Mouse (Mus musculus) hindbrain, embryonic 16.5 days (tissue): ENCODE results near the gene Lnx1. TPM values are rescaled to one million over a fixed set of nuclear protein-coding genes. Genes with fewer than 3 reads are reported as not detected.

ENCODE experiments used
- ATAC-seq: fragments of 200-750 bp; cut with Nextera tagmentation; 2 replicates; pipeline ENCODE4 v1.8.0; 2017; ENCODE audit warnings: moderate TSS enrichment, moderate library complexity
- H3K27ac ChIP-seq: fragments of 300-500 bp; sonication (generic); 2 replicates; pipeline ENCODE4 v1.5.1; 2014; ENCODE audit warnings: low read depth, mild to moderate bottlenecking, control low read depth, low read length, moderate library complexity
- H3K27me3 ChIP-seq: fragments of 300-500 bp; sonication (generic); replicated peaks from 2 replicates; pipeline ENCODE4 v1.6.1; 2014; ENCODE audit warnings: low read length; ENCODE audit not compliant: control insufficient read depth, insufficient read depth
- H3K36me3 ChIP-seq: fragments of 300-500 bp; sonication (generic); 2 replicates; pipeline ENCODE4 v1.6.1; 2014; ENCODE audit warnings: mild to moderate bottlenecking, low read length, moderate library complexity, mixed read lengths; ENCODE audit not compliant: control insufficient read depth, insufficient read depth
- H3K4me1 ChIP-seq: fragments of 300-500 bp; sonication (generic); 2 replicates; pipeline ENCODE4 v1.6.1; 2014; ENCODE audit warnings: low read depth, low read length; ENCODE audit not compliant: control insufficient read depth, insufficient read depth
- H3K4me2 ChIP-seq: fragments of 300-500 bp; sonication (generic); 2 replicates; pipeline ENCODE4 v1.6.1; 2014; ENCODE audit warnings: mild to moderate bottlenecking, low read length, control low read depth, moderate library complexity
- H3K4me3 ChIP-seq: fragments of 300-500 bp; sonication (generic); 2 replicates; pipeline ENCODE4 v1.5.1; 2014; ENCODE audit warnings: mild to moderate bottlenecking, low read length, control low read depth, moderate library complexity
- H3K9ac ChIP-seq: fragments of 300-500 bp; sonication (generic); 2 replicates; pipeline ENCODE4 v1.6.1; 2014; ENCODE audit warnings: low read depth, mild to moderate bottlenecking, control low read depth, low read length, moderate library complexity
- H3K9me3 ChIP-seq: fragments of 300-500 bp; sonication (generic); 2 replicates; pipeline ENCODE4 v1.6.1; 2014; ENCODE audit warnings: mild to moderate bottlenecking, low read length, moderate library complexity; ENCODE audit not compliant: control insufficient read depth
- WGBS: fragments of 180-500 bp; shearing (Covaris S2); extraction: QIAGEN DNeasy Blood & Tissue Kit; methylation state at CpG from one replicate; pipeline ENCODE4 v1.1.7; 2014; 5-methylcytosine and 5-hydroxymethylcytosine counted together
- polyA plus RNA-seq: library from polyadenylated mRNA; unstranded; fragments of >200 nt; fragmentation: Nextera tagmentation; extraction: Ambion mirVana; gene quantifications from 2 replicates; pipeline ENCODE4 v1.2.1, GENCODE M21; 2015

Lnx1 gene
- polyA plus RNA-seq, 1 experiment from 2014 or later: 20.9 TPM

- WGBS: 87% methylated on average over 6 of the region's 6 CpGs
- no peak for ATAC-seq
- H3K4me3 ChIP-seq: no peak overlapping the region
- no peak overlapping the region for H3K9ac ChIP-seq
- no peaks in the 10 kb centered on the region for H3K9me3 ChIP-seq
- H3K4me2 ChIP-seq: no peak overlapping the region
- no peak overlapping the region for H3K27ac ChIP-seq
- H3K4me1 ChIP-seq: peaks cover 3% of the 10 kb centered on the region; the same call in 1 of the 2 replicates
- H3K27me3 ChIP-seq: no peaks in the 10 kb centered on the region
- H3K36me3 ChIP-seq: no peaks in the 10 kb centered on the region
These were observed 26.9 kb upstream of the Lnx1 start for GRCm38 (mm10) chr5:74729567-74729966.

GRCm38 (mm10) chr5:74728186-74728585, 25.5 kb upstream of the Lnx1 start:
- no peak overlapping the region for H3K4me3 ChIP-seq
- H3K4me1 ChIP-seq: no peaks in the 10 kb centered on the region
- H3K27ac ChIP-seq: no peak overlapping the region
- H3K36me3 ChIP-seq: no peaks in the 10 kb centered on the region
- no peak overlapping the region for H3K4me2 ChIP-seq
- 65% methylated on average over 6 of the region's 6 CpGs for WGBS
- no peaks in the 10 kb centered on the region for H3K27me3 ChIP-seq
- H3K9me3 ChIP-seq: no peaks in the 10 kb centered on the region
- no peak overlapping the region for H3K9ac ChIP-seq
- no peak for ATAC-seq

GRCm38 (mm10) chr5:74727319-74727718, 24.6 kb upstream of the Lnx1 start:
- Histone ChIP-seq H3K4me1 (no peaks in the 10 kb centered on the region), H3K4me2 (no peak overlapping the region), H3K9ac (no peak overlapping the region), H3K9me3 (no peaks in the 10 kb centered on the region), H3K27ac (no peak overlapping the region), H3K36me3 (no peaks in the 10 kb centered on the region), H3K27me3 (no peaks in the 10 kb centered on the region), H3K4me3 (no peak overlapping the region)
- ATAC-seq: no peak
- 76% methylated on average over 8 of the region's 8 CpGs for WGBS

GRCm38 (mm10) chr5:74725541-74725940, 22.8 kb upstream of the Lnx1 start:
- no peak overlapping the region for H3K9ac ChIP-seq
- H3K27me3 ChIP-seq: no peaks in the 10 kb centered on the region
- no peak overlapping the region for H3K27ac ChIP-seq
- H3K4me3 ChIP-seq: no peak overlapping the region
- H3K4me1 ChIP-seq: peaks cover 5% of the 10 kb centered on the region
- no peaks in the 10 kb centered on the region for H3K36me3 ChIP-seq
- 58% methylated on average over 4 of the region's 4 CpGs for WGBS
- H3K4me2 ChIP-seq: no peak overlapping the region
- H3K9me3 ChIP-seq: no peaks in the 10 kb centered on the region
- ATAC-seq: no peak

GRCm38 (mm10) chr5:74721816-74722215, 19.1 kb upstream of the Lnx1 start:
- H3K36me3 ChIP-seq: no peaks in the 10 kb centered on the region
- WGBS: 71% methylated on average over 3 of the region's 3 CpGs
- no peak overlapping the region for H3K4me2 ChIP-seq
- no peak overlapping the region for H3K27ac ChIP-seq
- H3K4me1 ChIP-seq: peaks cover 5% of the 10 kb centered on the region
- H3K9me3 ChIP-seq: no peaks in the 10 kb centered on the region
- no peak overlapping the region for H3K9ac ChIP-seq
- H3K4me3 ChIP-seq: no peak overlapping the region
- no peaks in the 10 kb centered on the region for H3K27me3 ChIP-seq
- no peak for ATAC-seq

- Histone ChIP-seq H3K4me3 (no peak overlapping the region), H3K27me3 (no peaks in the 10 kb centered on the region), H3K4me2 (no peak overlapping the region), H3K36me3 (no peaks in the 10 kb centered on the region), H3K9me3 (no peaks in the 10 kb centered on the region), H3K4me1 (peaks cover 5% of the 10 kb centered on the region), H3K9ac (no peak overlapping the region), H3K27ac (0 out of 2 replicates have a peak overlapping the region, but pooled peaks have one; percentile 17)
- WGBS: 65% methylated on average over 9 of the region's 9 CpGs
- ATAC-seq: peak; percentile 80
These were observed 17.9 kb upstream of the Lnx1 start for GRCm38 (mm10) chr5:74720661-74721060.

GRCm38 (mm10) chr5:74716165-74716564, 13.5 kb upstream of the Lnx1 start:
- no peak overlapping the region for H3K9ac ChIP-seq
- H3K36me3 ChIP-seq: no peaks in the 10 kb centered on the region
- H3K4me1 ChIP-seq: no peaks in the 10 kb centered on the region
- H3K4me2 ChIP-seq: no peak overlapping the region
- no peak; the same call in 1 of the 2 replicates for ATAC-seq
- no peak overlapping the region for H3K4me3 ChIP-seq
- WGBS: 30% methylated on average over 7 of the region's 7 CpGs
- no peaks in the 10 kb centered on the region for H3K9me3 ChIP-seq
- no peak overlapping the region for H3K27ac ChIP-seq
- H3K27me3 ChIP-seq: no peaks in the 10 kb centered on the region

- Histone ChIP-seq H3K36me3 (no peaks in the 10 kb centered on the region), H3K4me2 (no peak overlapping the region), H3K4me1 (no peaks in the 10 kb centered on the region), H3K9ac (no peak overlapping the region), H3K4me3 (no peak overlapping the region), H3K27ac (no peak overlapping the region), H3K27me3 (no peaks in the 10 kb centered on the region), H3K9me3 (no peaks in the 10 kb centered on the region)
- 84% methylated on average over 4 of the region's 4 CpGs for WGBS
- ATAC-seq: no peak
These were observed 10.1 kb upstream of the Lnx1 start for GRCm38 (mm10) chr5:74712811-74713210.

- Histone ChIP-seq H3K4me2 (no peak overlapping the region), H3K27me3 (no peaks in the 10 kb centered on the region), H3K9ac (no peak overlapping the region), H3K4me1 (no peaks in the 10 kb centered on the region), H3K4me3 (no peak overlapping the region), H3K9me3 (no peaks in the 10 kb centered on the region), H3K27ac (no peak overlapping the region), H3K36me3 (no peaks in the 10 kb centered on the region)
- WGBS: 86% methylated on average over 2 of the region's 2 CpGs
- ATAC-seq: no peak
These were observed 9.3 kb upstream of the Lnx1 start for GRCm38 (mm10) chr5:74711988-74712387.

- no peak overlapping the region for H3K4me2 ChIP-seq
- no peaks in the 10 kb centered on the region for H3K9me3 ChIP-seq
- no peak overlapping the region for H3K9ac ChIP-seq
- H3K27ac ChIP-seq: no peak overlapping the region
- 90% methylated on average over 1 of the region's 1 CpGs for WGBS
- no peak overlapping the region for H3K4me3 ChIP-seq
- H3K27me3 ChIP-seq: no peaks in the 10 kb centered on the region
- no peaks in the 10 kb centered on the region for H3K4me1 ChIP-seq
- no peak for ATAC-seq
- no peaks in the 10 kb centered on the region for H3K36me3 ChIP-seq
These were observed 8.3 kb upstream of the Lnx1 start for GRCm38 (mm10) chr5:74711056-74711455.
